Mouse (Mus musculus) CH12.LX (cell line): ENCODE results near the gene Cmss1. TPM values are rescaled to one million over a fixed set of nuclear protein-coding genes. Genes with fewer than 3 reads are reported as not detected.

Experiments used
- DNase-seq: peaks from one replicate; pipeline ENCODE4 v3.0.0-alpha.2; 2013; ENCODE audit errors: extremely low read depth
- H3K27ac ChIP-seq: 2 replicates; pipeline ENCODE4 v1.5.1; 2012; ENCODE audit warnings: low read depth, mild to moderate bottlenecking, control low read depth, moderate library complexity; ENCODE audit not compliant: insufficient read depth
- H3K27me3 ChIP-seq: replicated peaks from 2 replicates; pipeline ENCODE3; 2012; ENCODE audit warnings: inconsistent platforms
- H3K36me3 ChIP-seq, 2 experiments: replicated peaks in 1 of 2; 2 replicates each; pipeline versions ENCODE3 to v1.6.1; 2012; ENCODE audit warnings: inconsistent platforms in 1 of 2, low read length in 1 of 2, mild to moderate bottlenecking in 1 of 2, mixed read lengths in 1 of 2, moderate library complexity in 1 of 2; ENCODE audit not compliant: control insufficient read depth in 1 of 2, insufficient read depth in 1 of 2
- H3K4me1 ChIP-seq, 2 experiments: 2 replicates each; pipeline ENCODE4 v1.6.1; 2012; ENCODE audit warnings: inconsistent platforms in 1 of 2, moderate library complexity in 1 of 2; ENCODE audit not compliant: insufficient read depth in 2 of 2, control insufficient read depth in 1 of 2
- H3K4me2 ChIP-seq: 2 replicates; pipeline ENCODE4 v1.6.1; 2012; ENCODE audit warnings: low read depth, mild to moderate bottlenecking, control low read depth; ENCODE audit not compliant: poor library complexity, insufficient read depth, severe bottlenecking
- H3K4me3 ChIP-seq, 3 experiments: fragments of 150-350 bp in 1 of 3; sonication (generic) in 1 of 3; replicated peaks in 1 of 3; 2 replicates each; pipeline versions ENCODE3 to v1.5.1; 2011 to 2012; ENCODE audit warnings: low read depth in 2 of 3, low read length in 2 of 3, mild to moderate bottlenecking in 2 of 3, moderate library complexity in 2 of 3, control low read depth in 1 of 3, improper control_type of control experiment in 1 of 3, inconsistent platforms in 1 of 3, mixed read lengths in 1 of 3; ENCODE audit not compliant: poor library complexity in 1 of 3
- H3K79me2 ChIP-seq: replicated peaks from 2 replicates; pipeline ENCODE4 v1.6.1; 2012; ENCODE audit warnings: mild to moderate bottlenecking, moderate library complexity; ENCODE audit not compliant: control insufficient read depth, poor library complexity, insufficient read depth, severe bottlenecking; ENCODE audit errors: extremely low read depth
- H3K9ac ChIP-seq: 2 replicates; pipeline ENCODE4 v1.6.1; 2012; ENCODE audit warnings: low read depth, mild to moderate bottlenecking, control low read depth, moderate library complexity; ENCODE audit not compliant: insufficient read depth
- H3K9me3 ChIP-seq: replicated peaks from 2 replicates; pipeline ENCODE3; 2012; ENCODE audit warnings: low read length, inconsistent platforms, mixed read lengths
- BHLHE40 ChIP-seq: IDR thresholded peaks from 2 replicates; pipeline ENCODE4 v1.6.1; 2011; ENCODE audit warnings: mild to moderate bottlenecking, low read depth, low read length, improper control_type of control experiment
- CHD1 ChIP-seq: IDR thresholded peaks from 2 replicates; pipeline ENCODE4 v1.6.1; 2012; ENCODE audit warnings: low read depth, low read length, improper control_type of control experiment, inconsistent platforms
- CHD2 ChIP-seq: IDR thresholded peaks from 2 replicates; pipeline ENCODE4 v1.6.1; 2011; ENCODE audit warnings: low read length, improper control_type of control experiment
- CTCF ChIP-seq, 2 experiments: IDR thresholded peaks in 1 of 2; conservative IDR thresholded peaks in 1 of 2; 2 replicates each; pipeline ENCODE4 v1.5.1; 2011 to 2012; ENCODE audit warnings: low read depth in 2 of 2, low read length in 2 of 2, improper control_type of control experiment in 1 of 2, inconsistent platforms in 1 of 2, mild to moderate bottlenecking in 1 of 2, moderate library complexity in 1 of 2
- E2F4 ChIP-seq: IDR thresholded peaks from 2 replicates; pipeline ENCODE4 v1.6.1; 2011; ENCODE audit warnings: low read depth, low read length, improper control_type of control experiment; ENCODE audit not compliant: insufficient replicate concordance
- ELF1 ChIP-seq: IDR thresholded peaks from 2 replicates; pipeline ENCODE4 v1.6.1; 2014; ENCODE audit warnings: low read depth, mild to moderate bottlenecking, inconsistent platforms, low read length, improper control_type of control experiment
- EP300 ChIP-seq: IDR thresholded peaks from 2 replicates; pipeline ENCODE4 v1.6.1; 2011; ENCODE audit warnings: low read length, improper control_type of control experiment
- ETS1 ChIP-seq: conservative IDR thresholded peaks from 2 replicates; pipeline ENCODE4 v1.6.1; 2012; ENCODE audit warnings: low read depth, mild to moderate bottlenecking, inconsistent platforms, low read length, improper control_type of control experiment, moderate library complexity
- GABPA ChIP-seq: IDR thresholded peaks from 2 replicates; pipeline ENCODE4 v1.6.1; 2012; ENCODE audit warnings: low read depth, low read length, improper control_type of control experiment, inconsistent platforms; ENCODE audit not compliant: insufficient replicate concordance
- HCFC1 ChIP-seq: IDR thresholded peaks from 2 replicates; pipeline ENCODE4 v1.6.1; 2012; ENCODE audit warnings: low read depth, mild to moderate bottlenecking, inconsistent platforms, low read length, improper control_type of control experiment
- IRF4 ChIP-seq: IDR thresholded peaks from 2 replicates; pipeline ENCODE4 v1.6.1; 2014; ENCODE audit warnings: low read depth, mild to moderate bottlenecking, inconsistent platforms, low read length, improper control_type of control experiment
- JUN ChIP-seq: IDR thresholded peaks from 2 replicates; pipeline ENCODE4 v1.6.1; 2011; ENCODE audit warnings: low read depth, mild to moderate bottlenecking, low read length, improper control_type of control experiment, moderate library complexity; ENCODE audit not compliant: insufficient read depth
- JUND ChIP-seq: conservative IDR thresholded peaks from 2 replicates; pipeline ENCODE4 v1.6.1; 2011; ENCODE audit warnings: low read depth, low read length, improper control_type of control experiment
- KAT2A ChIP-seq: IDR thresholded peaks from 2 replicates; pipeline ENCODE4 v1.6.1; 2012; ENCODE audit warnings: low read length, improper control_type of control experiment, inconsistent platforms; ENCODE audit not compliant: insufficient replicate concordance
- MAFK ChIP-seq: IDR thresholded peaks from 2 replicates; pipeline ENCODE4 v1.6.1; 2011; ENCODE audit warnings: low read length, improper control_type of control experiment; ENCODE audit not compliant: insufficient replicate concordance
- MAX ChIP-seq: IDR thresholded peaks from 2 replicates; pipeline ENCODE4 v1.6.1; 2011; ENCODE audit warnings: low read length, improper control_type of control experiment
- MAZ ChIP-seq: IDR thresholded peaks from 2 replicates; pipeline ENCODE4 v1.6.1; 2012; ENCODE audit warnings: low read depth, mild to moderate bottlenecking, inconsistent platforms, low read length, improper control_type of control experiment, moderate library complexity
- MEF2A ChIP-seq: IDR thresholded peaks from 2 replicates; pipeline ENCODE4 v1.6.1; 2014; ENCODE audit warnings: low read depth, mild to moderate bottlenecking, inconsistent platforms, low read length, improper control_type of control experiment, borderline replicate concordance
- MXI1 ChIP-seq: IDR thresholded peaks from 2 replicates; pipeline ENCODE4 v1.6.1; 2011; ENCODE audit warnings: mild to moderate bottlenecking, low read depth, low read length, improper control_type of control experiment
- MYC ChIP-seq: IDR thresholded peaks from 2 replicates; pipeline ENCODE4 v1.6.1; 2011; ENCODE audit warnings: low read depth, mild to moderate bottlenecking, improper control_type of control experiment, low read length
- NELFE ChIP-seq: IDR thresholded peaks from 2 replicates; pipeline ENCODE4 v1.6.1; 2011; ENCODE audit warnings: low read depth, low read length, improper control_type of control experiment
- NRF1 ChIP-seq: IDR thresholded peaks from 2 replicates; pipeline ENCODE4 v1.6.1; 2014; ENCODE audit warnings: low read depth, mild to moderate bottlenecking, inconsistent platforms, low read length, improper control_type of control experiment, moderate library complexity
- PAX5 ChIP-seq: IDR thresholded peaks from 2 replicates; pipeline ENCODE4 v1.6.1; 2012; ENCODE audit warnings: low read length, inconsistent platforms, mixed read lengths
- POLR2A ChIP-seq: IDR thresholded peaks from 2 replicates; pipeline ENCODE4 v1.6.1; 2011; ENCODE audit warnings: low read depth, mild to moderate bottlenecking, improper control_type of control experiment, low read length
- POLR2AphosphoS2 ChIP-seq: IDR thresholded peaks from 2 replicates; pipeline ENCODE4 v1.6.1; 2011; ENCODE audit warnings: low read depth, low read length, improper control_type of control experiment
- RAD21 ChIP-seq: IDR thresholded peaks from 2 replicates; pipeline ENCODE4 v1.6.1; 2011; ENCODE audit warnings: low read depth, mild to moderate bottlenecking, low read length, improper control_type of control experiment, moderate library complexity
- RCOR1 ChIP-seq: conservative IDR thresholded peaks from 2 replicates; pipeline ENCODE4 v1.6.1; 2012; ENCODE audit warnings: low read depth, mild to moderate bottlenecking, inconsistent platforms, low read length, improper control_type of control experiment
- SIN3A ChIP-seq: IDR thresholded peaks from 2 replicates; pipeline ENCODE4 v1.6.1; 2012; ENCODE audit warnings: low read length, improper control_type of control experiment, inconsistent platforms
- SMC3 ChIP-seq: IDR thresholded peaks from 2 replicates; pipeline ENCODE4 v1.6.1; 2011; ENCODE audit warnings: low read depth, low read length, improper control_type of control experiment
- TBP ChIP-seq: conservative IDR thresholded peaks from 2 replicates; pipeline ENCODE4 v1.6.1; 2011; ENCODE audit warnings: low read depth, low read length, improper control_type of control experiment
- TCF12 ChIP-seq: IDR thresholded peaks from 2 replicates; pipeline ENCODE4 v1.6.1; 2014; ENCODE audit warnings: low read depth, mild to moderate bottlenecking, inconsistent platforms, low read length, improper control_type of control experiment
- UBTF ChIP-seq: IDR thresholded peaks from 2 replicates; pipeline ENCODE4 v1.6.1; 2012; ENCODE audit warnings: low read depth, mild to moderate bottlenecking, inconsistent platforms, low read length, improper control_type of control experiment, moderate library complexity
- USF1 ChIP-seq: IDR thresholded peaks from 2 replicates; pipeline ENCODE4 v1.6.1; 2014; ENCODE audit warnings: low read depth, mild to moderate bottlenecking, inconsistent platforms, low read length, improper control_type of control experiment
- USF2 ChIP-seq: conservative IDR thresholded peaks from 2 replicates; pipeline ENCODE4 v1.6.1; 2011; ENCODE audit warnings: low read depth, low read length, improper control_type of control experiment
- ZC3H11A ChIP-seq: IDR thresholded peaks from 2 replicates; pipeline ENCODE4 v1.6.1; 2012; ENCODE audit warnings: low read depth, mild to moderate bottlenecking, inconsistent platforms, low read length, improper control_type of control experiment
- ZKSCAN1 ChIP-seq: IDR thresholded peaks from 2 replicates; pipeline ENCODE4 v1.6.1; 2012; ENCODE audit warnings: low read depth, inconsistent platforms, low read length, improper control_type of control experiment, borderline replicate concordance
- ZMIZ1 ChIP-seq: IDR thresholded peaks from 2 replicates; pipeline ENCODE4 v1.6.1; 2012; ENCODE audit warnings: low read depth, mild to moderate bottlenecking, inconsistent platforms, low read length, improper control_type of control experiment
- ZNF384 ChIP-seq: IDR thresholded peaks from 2 replicates; pipeline ENCODE4 v1.6.1; 2012; ENCODE audit warnings: low read depth, low read length, improper control_type of control experiment, inconsistent platforms
- dilution Hi-C: fragments of 300-500 bp; cut with MboI; formaldehyde crosslinking; loops from 2 replicates; pipeline ENCODE4 v1.14.3; 2020; ENCODE audit warnings: low sequenced_read_pairs; ENCODE audit not compliant: extremely low pct_unique_long_range_greater_than_20kb, extremely low pct_ligation_motif_present
- in situ Hi-C: fragments of 300-500 bp; cut with MboI; formaldehyde crosslinking; loops from 3 replicates; pipeline ENCODE4 v1.14.3; 2019; ENCODE audit warnings: low sequenced_read_pairs, low pct_ligation_motif_present, low pct_unique_long_range_greater_than_20kb, mixed read lengths
- polyA plus RNA-seq: library from polyadenylated mRNA; unstranded; fragments of >175 nt; gene quantifications from 2 replicates; pipeline ENCODE4 v1.2.1, GENCODE M21; 2012; ENCODE audit warnings: low read depth; ENCODE audit not compliant: insufficient read length
- total RNA-seq, 2 experiments: library from RNA; depleted of rRNA; stranded (reverse); fragments of 300-350 nt in 1 of 2; fragments of >200 nt in 1 of 2; gene quantifications; 2 replicates each; pipeline ENCODE4 v1.2.3; 2012 to 2014

The Cmss1 gene
- total and polyA plus RNA-seq, 3 experiments = 94.7 to 107 (median 103) TPM

DNA sequence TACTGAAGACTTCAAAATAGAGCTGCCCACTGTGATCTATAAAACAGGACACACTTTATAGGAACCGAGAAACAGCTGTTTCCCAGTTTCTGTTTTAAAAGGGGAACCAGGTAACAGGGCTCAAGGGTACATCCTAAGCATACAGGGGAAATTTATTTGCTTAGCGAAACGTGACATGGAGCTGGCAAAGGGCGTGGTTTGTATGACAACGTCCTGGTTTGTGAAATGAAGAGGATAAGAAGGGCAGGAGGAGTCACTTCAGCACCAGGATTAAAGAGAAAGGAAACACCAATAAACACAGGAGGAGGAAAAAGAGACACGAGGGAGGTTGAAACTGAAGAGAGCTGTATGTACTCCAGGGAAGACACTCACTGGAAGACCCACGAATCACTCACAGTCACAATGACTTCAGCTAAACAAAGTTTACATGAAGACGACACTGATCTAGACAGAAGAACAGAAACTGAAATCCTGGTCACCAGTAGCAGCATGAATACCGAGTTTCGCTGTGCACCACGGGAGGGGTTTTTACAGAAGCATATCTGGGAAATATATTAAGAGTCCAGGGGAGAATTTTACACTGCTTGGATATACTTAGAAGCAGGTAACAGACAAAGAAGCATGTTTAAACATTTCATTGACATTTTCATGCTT is 269.8 kb downstream of the Cmss1 start:
- H3K9me3 ChIP-seq = no peaks in the 10 kb centered on the region
- H3K36me3 ChIP-seq = peaks cover 0 to 3% of the 10 kb centered on the region in 2 experiments
- H3K9ac ChIP-seq = peak overlapping the region; percentile 61
- in situ Hi-C loops = no loop called here
- dilution Hi-C loops = no loop called here
- H3K27me3 ChIP-seq = no peaks in the 10 kb centered on the region
- no peaks in the 10 kb centered on the region for H3K79me2 ChIP-seq
- DNase-seq = peak; percentile 95
- H3K27ac ChIP-seq = peak overlapping the region; percentile 63
- H3K4me2 ChIP-seq = peak overlapping the region; percentile 77
- peak overlapping the region; percentile 44 to 59 (median 47) for H3K4me3 ChIP-seq
- H3K4me1 ChIP-seq = peaks cover 16 to 55% of the 10 kb centered on the region in 2 experiments
- TF ChIP-seq EP300 (peak; percentile 99), MAX (no peak; the same call in 1 of the 2 replicates), HCFC1 (0 out of 2 replicates have a peak, but pooled peaks have one; percentile 9), ELF1 (no peak), TBP (peak; percentile 72; the same call in 1 of the 2 replicates), TCF12 (peak; percentile 97), ZMIZ1 (no peak; the same call in 1 of the 2 replicates), ETS1 (peak; percentile 99), CHD1 (no peak), BHLHE40 (peak; percentile 99), MEF2A (peak; percentile 92), CTCF (conservative IDR thresholded peaks at IDR 0.05 in 1 of 2, IDR thresholded peaks at IDR 0.05 in 1 of 2; ENCODE audit: low read depth in 2 of 2, low read length in 2 of 2) (no peak), RCOR1 (peak; percentile 98; the same call in 1 of the 2 replicates), USF2 (no peak), E2F4 (no peak), IRF4 (peak; percentile 99), ZKSCAN1 (no peak), NELFE (no peak), JUN (peak; percentile 21), JUND (no peak; the same call in 1 of the 2 replicates), USF1 (no peak), KAT2A (no peak), GABPA (no peak), ZNF384 (no peak), NRF1 (no peak), UBTF (no peak), PAX5 (no peak), MYC (peak; percentile 57; the same call in 1 of the 2 replicates), MAZ (no peak), POLR2A (no peak), SIN3A (peak; percentile 83; the same call in 1 of the 2 replicates), MAFK (0 out of 2 replicates have a peak, but pooled peaks have one; percentile 8), CHD2 (peak; percentile 81; the same call in 1 of the 2 replicates), ZC3H11A (no peak), SMC3 (no peak; the same call in 1 of the 2 replicates), RAD21 (no peak), MXI1 (0 out of 2 replicates have a peak, but pooled peaks have one; percentile 12), POLR2AphosphoS2 (no peak)
